Mouse (Mus musculus) lung, embryonic 16.5 days (tissue): ENCODE results near the gene Mical3. TPM values are rescaled to one million over a fixed set of nuclear protein-coding genes. Genes with fewer than 3 reads are reported as not detected.

Experiments
- ATAC-seq: fragments of 200-750 bp; cut with Nextera tagmentation; 2 replicates; pipeline ENCODE4 v1.8.0; 2017; ENCODE audit warnings: low read depth, mild to moderate bottlenecking, moderate library complexity
- H3K27ac ChIP-seq: fragments of 300-500 bp; sonication (generic); 2 replicates; pipeline ENCODE4 v1.5.1; 2014; ENCODE audit warnings: mild to moderate bottlenecking, control low read depth, low read length
- H3K27me3 ChIP-seq: fragments of 300-500 bp; sonication (generic); 2 replicates; pipeline ENCODE4 v1.6.1; 2014; ENCODE audit warnings: low read depth, low read length, mixed read lengths; ENCODE audit not compliant: control insufficient read depth, insufficient read depth
- H3K36me3 ChIP-seq: fragments of 300-500 bp; sonication (generic); 2 replicates; pipeline ENCODE4 v1.6.1; 2014; ENCODE audit warnings: low read length; ENCODE audit not compliant: control insufficient read depth, insufficient read depth
- H3K4me1 ChIP-seq: fragments of 300-500 bp; sonication (generic); replicated peaks from 2 replicates; pipeline ENCODE4 v1.6.1; 2014; ENCODE audit warnings: low read length, mixed read lengths; ENCODE audit not compliant: control insufficient read depth, insufficient read depth
- H3K4me2 ChIP-seq: fragments of 300-500 bp; sonication (generic); 2 replicates; pipeline ENCODE4 v1.6.1; 2014; ENCODE audit warnings: low read depth, low read length, control low read depth
- H3K4me3 ChIP-seq: fragments of 300-500 bp; sonication (generic); 2 replicates; pipeline ENCODE4 v1.5.1; 2014; ENCODE audit warnings: mild to moderate bottlenecking, low read length, control low read depth
- H3K9ac ChIP-seq: fragments of 300-500 bp; sonication (generic); 2 replicates; pipeline ENCODE4 v1.6.1; 2014; ENCODE audit warnings: low read length, control low read depth
- H3K9me3 ChIP-seq: fragments of 300-500 bp; sonication (generic); 2 replicates; pipeline ENCODE4 v1.6.1; 2016; ENCODE audit warnings: low read length; ENCODE audit not compliant: control insufficient read depth
- WGBS: fragments of 180-500 bp; shearing (Covaris S2); extraction: QIAGEN DNeasy Blood & Tissue Kit; methylation state at CpG from one replicate; pipeline ENCODE4 v1.1.7; 2014; 5-methylcytosine and 5-hydroxymethylcytosine counted together
- polyA plus RNA-seq: library from polyadenylated mRNA; unstranded; fragments of >200 nt; fragmentation: Nextera tagmentation; extraction: Ambion mirVana; gene quantifications from 2 replicates; pipeline ENCODE4 v1.2.1, GENCODE M21; 2015

The Mical3 gene
- polyA plus RNA-seq, 1 experiment from 2014 or later, result 15.9 TPM

- 39% methylated on average over 5 of the region's 5 CpGs for WGBS
Observed at GRCm38 (mm10) chr6:120903450-120903912, 227.3 kb downstream of the Mical3 start.

DNA sequence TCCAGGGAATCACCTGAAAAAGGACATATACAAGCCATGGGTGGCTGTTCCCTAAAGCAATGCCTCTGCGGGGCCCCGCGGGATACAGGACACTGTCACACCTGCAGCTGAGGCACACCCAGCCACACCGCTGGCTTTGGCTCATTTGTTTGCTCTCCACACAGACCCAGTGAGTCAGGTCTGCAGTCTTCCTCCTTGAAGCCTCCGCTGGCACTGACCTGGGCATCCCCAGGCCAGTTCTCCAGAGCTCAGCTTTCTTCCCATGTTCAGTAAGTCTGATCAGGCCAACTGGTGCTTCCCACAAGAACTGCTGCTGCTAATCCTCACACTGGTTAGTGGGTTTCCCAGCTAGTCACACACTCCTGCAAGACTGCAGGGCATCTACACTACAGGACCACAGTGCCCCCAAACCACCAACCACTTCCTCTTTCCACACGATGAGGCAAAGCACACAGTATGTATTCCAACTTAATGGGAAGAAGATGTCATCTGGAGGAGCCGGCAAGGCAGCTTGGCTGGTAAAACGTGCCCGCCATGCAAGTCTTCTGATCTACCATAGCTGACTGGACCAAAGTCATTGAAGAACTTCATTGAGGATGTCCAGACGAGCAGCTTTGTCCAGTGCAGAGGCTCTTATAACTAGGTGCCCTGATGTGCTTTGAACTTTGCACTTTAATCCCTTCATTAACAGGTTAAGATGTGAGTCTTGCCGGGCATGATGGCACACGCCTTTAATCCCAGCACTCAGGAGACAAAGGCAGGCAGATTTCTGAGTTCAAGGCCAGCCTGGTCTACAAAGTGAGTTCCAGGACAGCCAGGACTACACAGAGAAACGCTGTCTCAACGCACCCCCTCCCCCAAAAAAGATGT is 228.8 kb downstream of the Mical3 start:
- Histone ChIP-seq H3K4me1 (no peaks in the 10 kb centered on the region), H3K9ac (no peak overlapping the region), H3K27ac (no peak overlapping the region), H3K9me3 (no peaks in the 10 kb centered on the region), H3K4me2 (no peak overlapping the region), H3K4me3 (no peak overlapping the region), H3K27me3 (no peaks in the 10 kb centered on the region), H3K36me3 (no peaks in the 10 kb centered on the region)
- no peak for ATAC-seq
- WGBS, result 84% methylated on average over 14 of the region's 14 CpGs

More at GRCm38 (mm10) chr6:120903450-120903912, 227.3 kb downstream of the Mical3 start:
- H3K27ac ChIP-seq, result no peak overlapping the region
- peak; percentile 45; the same call in 1 of the 2 replicates for ATAC-seq
- no peaks in the 10 kb centered on the region for H3K4me1 ChIP-seq
- H3K9me3 ChIP-seq, result no peaks in the 10 kb centered on the region
- no peak overlapping the region for H3K4me2 ChIP-seq
- H3K4me3 ChIP-seq, result no peak overlapping the region
- H3K36me3 ChIP-seq, result no peaks in the 10 kb centered on the region
- H3K9ac ChIP-seq, result no peak overlapping the region
- no peaks in the 10 kb centered on the region for H3K27me3 ChIP-seq

GRCm38 (mm10) chr6:120898188-120898833 is 232.5 kb downstream of the Mical3 start:
- peaks cover 2% of the 10 kb centered on the region; the same call in 1 of the 2 replicates for H3K36me3 ChIP-seq
- no peaks in the 10 kb centered on the region for H3K4me1 ChIP-seq
- peak; percentile 68; the same call in 1 of the 2 replicates for ATAC-seq
- H3K27ac ChIP-seq, result no peak overlapping the region
- H3K27me3 ChIP-seq, result no peaks in the 10 kb centered on the region
- no peak overlapping the region for H3K4me2 ChIP-seq
- 64% methylated on average over 6 of the region's 6 CpGs for WGBS
- H3K9me3 ChIP-seq, result no peaks in the 10 kb centered on the region
- no peak overlapping the region for H3K9ac ChIP-seq
- H3K4me3 ChIP-seq, result no peak overlapping the region

DNA sequence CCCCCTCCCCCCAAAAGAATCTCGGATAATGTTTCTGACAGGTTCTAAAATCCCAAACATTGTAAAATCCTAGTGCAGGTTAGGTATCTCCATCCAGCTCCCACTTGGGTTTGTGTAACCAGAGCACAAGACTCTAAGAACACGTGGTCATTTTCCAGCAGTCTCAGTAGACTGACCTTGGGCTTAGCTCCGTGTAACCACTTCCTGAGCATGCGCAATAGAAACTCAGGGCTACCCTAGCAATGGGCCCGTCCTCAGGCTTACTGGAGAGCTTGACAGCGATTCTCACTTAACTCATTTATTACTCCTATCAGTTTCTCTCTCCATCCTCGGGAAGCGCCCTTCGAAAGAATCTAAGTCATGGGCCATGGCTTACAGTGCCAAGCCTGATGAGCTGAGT is 236.3 kb downstream of the Mical3 start:
- no peaks in the 10 kb centered on the region for H3K9me3 ChIP-seq
- no peak overlapping the region for H3K4me2 ChIP-seq
- 76% methylated on average over 9 of the region's 9 CpGs for WGBS
- no peaks in the 10 kb centered on the region for H3K27me3 ChIP-seq
- H3K4me3 ChIP-seq, result no peak overlapping the region
- H3K4me1 ChIP-seq, result no peaks in the 10 kb centered on the region
- no peak for ATAC-seq
- no peak overlapping the region for H3K9ac ChIP-seq
- no peak overlapping the region for H3K27ac ChIP-seq
- peaks cover 14% of the 10 kb centered on the region for H3K36me3 ChIP-seq

GRCm38 (mm10) chr6:120894089-120894488 is 236.7 kb downstream of the Mical3 start:
- H3K27ac ChIP-seq, result no peak overlapping the region
- no peak overlapping the region for H3K4me2 ChIP-seq
- no peaks in the 10 kb centered on the region for H3K27me3 ChIP-seq
- no peak for ATAC-seq
- no peaks in the 10 kb centered on the region for H3K9me3 ChIP-seq
- H3K4me1 ChIP-seq, result no peaks in the 10 kb centered on the region
- peaks cover 16% of the 10 kb centered on the region for H3K36me3 ChIP-seq
- no peak overlapping the region for H3K9ac ChIP-seq
- 93% methylated on average over 9 of the region's 9 CpGs for WGBS
- H3K4me3 ChIP-seq, result no peak overlapping the region

- Histone ChIP-seq H3K9me3 (no peaks in the 10 kb centered on the region), H3K4me3 (no peak overlapping the region), H3K4me1 (no peaks in the 10 kb centered on the region), H3K9ac (no peak overlapping the region), H3K4me2 (no peak overlapping the region), H3K36me3 (peaks cover 30% of the 10 kb centered on the region), H3K27me3 (no peaks in the 10 kb centered on the region), H3K27ac (no peak overlapping the region)
- 72% methylated on average over 17 of the region's 17 CpGs for WGBS
- no peak for ATAC-seq
Observed at GRCm38 (mm10) chr6:120886696-120887095, 244.1 kb downstream of the Mical3 start.

GRCm38 (mm10) chr6:120884436-120884835 is 246.4 kb downstream of the Mical3 start:
- Histone ChIP-seq H3K4me1 (no peaks in the 10 kb centered on the region), H3K27me3 (no peaks in the 10 kb centered on the region), H3K9me3 (no peaks in the 10 kb centered on the region), H3K27ac (no peak overlapping the region), H3K4me3 (no peak overlapping the region), H3K4me2 (no peak overlapping the region), H3K36me3 (peaks cover 27% of the 10 kb centered on the region), H3K9ac (no peak overlapping the region)
- 97% methylated on average over 6 of the region's 6 CpGs for WGBS
- ATAC-seq, result no peak

Other genes with a start within 250 kb of the Mical3 start
- 15.2 and 17.5 TPM in 2 replicates for gene Bid, start 214.1 kb downstream of the Mical3 start, polyA plus RNA-seq
- gene Pex26, start 52.7 kb upstream of the Mical3 start, polyA plus RNA-seq, result 15.6 and 17.6 TPM in 2 replicates
- 16.9 and 19.9 TPM in 2 replicates for gene Tuba8, start 79.7 kb upstream of the Mical3 start, polyA plus RNA-seq
- gene Usp18, start 114.9 kb upstream of the Mical3 start, polyA plus RNA-seq, result 7.3 and 7.9 TPM in 2 replicates
- 0.84 and 1.4 TPM in 2 replicates for gene Slc6a13, start 169.2 kb upstream of the Mical3 start, polyA plus RNA-seq
- gene Slc6a12, start 212.1 kb upstream of the Mical3 start, polyA plus RNA-seq, result not detected in 2 replicates